Mouse (Mus musculus) kidney, adult 11 months (tissue): ENCODE measurements at regions not wholly inside any gene's neighbourhood (a gene's known extent, or its start where the extent isn't known, plus 50 kb on each side); places are given as distances from the start of the nearest gene placed in this dataset.

Experiments
- DNase-seq: peaks from one replicate; pipeline ENCODE4 v3.0.0; 2022

DNA sequence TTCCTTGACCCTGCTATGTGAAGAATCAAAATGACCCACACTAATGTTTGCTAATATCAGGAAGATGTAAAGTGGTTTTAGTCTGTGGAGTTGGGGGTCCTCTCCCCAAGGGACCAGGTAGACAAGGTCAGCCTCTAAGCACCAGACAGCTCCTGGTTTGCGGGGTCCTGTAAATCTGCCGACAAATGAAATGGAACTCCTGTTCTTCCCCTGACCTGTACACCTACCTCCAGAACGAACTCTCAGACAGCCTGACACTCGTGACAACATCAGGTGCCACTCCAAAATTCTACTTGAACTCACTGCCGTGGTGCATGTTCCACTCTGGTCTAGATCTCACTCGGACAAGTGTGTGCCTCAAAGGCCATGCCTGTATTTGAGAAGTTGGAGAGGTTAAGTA is 121.8 kb upstream of the Cdkn3 start:
- no peak for DNase-seq

- DNase-seq = no peak
These were observed 123.1 kb upstream of the Cdkn3 start for GRCm38 (mm10) chr14:46637240-46637639.

DNA sequence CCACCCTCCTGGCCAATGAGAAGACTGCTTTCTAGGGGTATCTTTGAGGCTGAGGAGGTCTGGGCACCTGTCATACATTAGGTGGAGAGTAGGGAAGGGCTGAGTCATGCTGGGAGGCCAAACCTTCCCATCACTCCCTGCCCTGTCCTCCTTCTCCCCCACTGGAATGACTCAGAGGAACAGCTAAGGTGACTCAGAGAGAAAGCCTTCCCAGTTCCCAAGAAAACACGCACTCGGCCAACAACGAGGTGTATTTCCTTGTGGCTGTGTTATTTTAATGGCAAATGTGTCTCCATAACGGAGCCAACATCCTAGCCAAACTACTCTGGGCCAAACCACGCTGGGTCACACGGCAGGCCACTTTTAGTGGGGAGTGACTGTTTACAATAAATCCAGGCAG is 124.0 kb upstream of the Cdkn3 start:
- no peak for DNase-seq

- no peak for DNase-seq
These were observed 125.0 kb upstream of the Cdkn3 start for GRCm38 (mm10) chr14:46635322-46635721.

DNA sequence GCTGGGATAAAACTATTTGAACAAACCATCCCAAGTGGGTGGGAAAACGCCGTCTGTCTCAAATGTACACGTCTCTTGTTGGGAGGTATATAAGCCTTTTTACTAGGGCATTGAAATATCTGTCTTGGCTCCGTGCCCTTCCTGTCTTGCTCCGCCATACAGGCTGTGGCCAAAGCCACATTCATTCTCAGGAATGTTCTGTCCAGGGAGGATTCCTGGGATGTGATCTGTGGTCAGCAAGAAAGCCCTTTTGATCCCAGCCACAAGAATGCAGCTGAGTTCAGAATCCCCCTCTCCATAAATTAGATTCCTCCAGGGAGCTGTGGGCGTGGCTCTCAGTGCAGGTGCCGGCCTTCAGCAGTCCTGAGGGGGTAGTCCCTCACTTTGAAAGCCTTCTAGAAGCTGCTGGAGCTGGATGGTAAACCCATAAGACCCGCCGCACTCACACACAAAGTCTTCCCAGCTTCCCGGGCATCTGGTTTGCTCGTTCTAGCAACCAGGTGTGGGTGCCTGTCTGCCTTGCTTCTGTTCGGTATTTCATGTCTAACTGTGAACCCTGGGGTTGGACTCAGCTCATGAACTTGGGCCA is 125.6 kb upstream of the Cdkn3 start:
- no peak for DNase-seq

DNA sequence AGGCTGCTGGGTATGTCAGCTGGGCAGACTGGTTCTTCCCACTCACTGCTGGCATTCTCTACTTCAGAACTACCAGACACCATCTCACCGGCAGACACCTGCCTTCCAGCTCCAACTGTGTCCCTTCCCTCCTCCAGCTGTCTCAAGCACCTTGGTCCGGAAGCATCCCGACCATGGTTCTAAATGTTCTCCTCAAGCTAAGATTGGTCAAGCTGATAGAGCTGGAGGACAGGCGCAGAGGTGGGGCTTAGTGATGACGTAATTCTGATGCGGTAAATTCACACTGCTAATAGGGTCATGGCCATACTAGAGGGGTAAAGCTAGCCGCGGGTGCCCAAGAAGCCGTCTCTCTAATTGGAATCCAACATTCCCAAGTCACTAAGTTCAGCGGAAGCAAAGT is 126.1 kb upstream of the Cdkn3 start:
- DNase-seq = no peak

- no peak for DNase-seq
These were observed 132.7 kb upstream of the Cdkn3 start for GRCm38 (mm10) chr14:46627690-46628089.

GRCm38 (mm10) chr14:46625760-46626159 is 134.6 kb upstream of the Cdkn3 start:
- no peak for DNase-seq

DNA sequence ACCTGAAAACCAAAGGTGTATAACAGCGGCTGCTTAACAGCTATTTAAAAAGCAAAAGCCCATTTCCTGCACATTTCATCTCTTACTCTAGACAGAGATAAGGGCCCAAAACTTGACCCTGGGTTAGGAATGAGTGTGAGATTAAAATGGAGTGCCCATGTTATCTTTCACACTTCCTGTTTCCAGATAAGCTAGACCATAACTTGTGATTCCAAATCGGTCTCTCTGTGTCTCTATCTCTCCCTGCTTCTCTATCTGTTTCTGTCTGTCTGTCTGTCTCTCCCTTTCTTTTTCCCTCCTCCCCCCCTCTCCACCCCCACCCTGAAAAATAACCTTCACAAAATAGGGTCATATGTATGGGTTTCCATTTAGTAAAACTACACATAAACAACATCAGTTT is 136.7 kb upstream of the Cdkn3 start:
- no peak for DNase-seq

GRCm38 (mm10) chr14:46616030-46616429 is 144.3 kb upstream of the Cdkn3 start:
- no peak for DNase-seq

DNA sequence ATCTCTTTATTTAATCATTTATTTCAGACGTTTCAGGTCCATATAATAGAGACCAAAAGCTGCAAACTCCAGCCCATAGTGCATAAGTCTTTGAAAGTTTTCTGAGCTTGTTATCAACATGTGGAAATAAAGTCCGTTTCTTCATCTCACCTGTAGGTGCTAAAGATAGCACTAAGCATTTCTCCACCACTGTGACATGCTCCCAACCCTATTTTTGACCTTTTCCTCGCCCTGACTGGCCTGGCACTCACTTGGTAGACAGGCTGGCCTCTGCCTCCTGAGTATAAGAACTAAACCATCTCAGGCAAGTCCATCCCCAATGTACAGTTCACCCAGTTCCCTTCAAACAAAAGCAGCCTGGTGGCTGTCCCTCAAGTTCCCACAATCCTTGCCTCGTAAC is 145.4 kb upstream of the Cdkn3 start:
- DNase-seq = no peak

DNA sequence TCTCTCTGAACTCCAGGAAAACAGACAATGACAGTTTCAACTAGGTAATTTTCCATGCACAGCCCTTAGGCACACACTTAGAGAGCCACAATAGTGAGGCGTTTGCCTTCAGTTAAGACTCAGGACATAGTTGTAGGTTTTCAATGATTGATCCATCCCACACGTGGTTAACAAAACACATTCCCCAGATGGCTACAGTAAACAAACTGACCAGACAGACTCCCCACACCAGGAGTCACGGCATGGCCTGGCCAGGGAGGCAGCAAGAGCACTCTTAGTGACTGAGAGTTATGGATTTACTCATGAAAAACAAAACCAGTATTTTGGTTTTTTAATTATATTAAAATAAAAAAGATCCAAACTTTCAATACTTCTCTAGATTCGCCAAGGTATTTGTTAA is 146.6 kb upstream of the Cdkn3 start:
- DNase-seq = no peak

DNA sequence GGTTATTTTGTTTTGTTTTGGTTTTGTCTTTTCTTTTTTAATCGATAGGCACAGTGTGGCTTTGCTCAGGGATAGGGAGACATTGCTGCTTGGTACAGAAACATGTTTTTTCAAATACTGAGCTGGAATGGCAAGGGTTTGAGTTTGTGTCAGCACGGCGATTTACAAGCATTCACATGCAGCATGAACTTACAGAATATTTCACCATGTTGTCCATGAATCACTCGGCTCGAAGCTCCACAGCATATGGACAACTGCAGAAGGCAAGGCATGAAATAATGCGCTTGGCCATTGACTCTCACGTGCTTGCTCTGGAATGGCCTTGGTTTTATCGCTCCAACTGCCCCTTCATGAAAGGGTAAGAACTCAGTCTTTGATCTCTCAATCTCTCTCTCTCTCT is 147.1 kb upstream of the Cdkn3 start:
- no peak for DNase-seq

DNA sequence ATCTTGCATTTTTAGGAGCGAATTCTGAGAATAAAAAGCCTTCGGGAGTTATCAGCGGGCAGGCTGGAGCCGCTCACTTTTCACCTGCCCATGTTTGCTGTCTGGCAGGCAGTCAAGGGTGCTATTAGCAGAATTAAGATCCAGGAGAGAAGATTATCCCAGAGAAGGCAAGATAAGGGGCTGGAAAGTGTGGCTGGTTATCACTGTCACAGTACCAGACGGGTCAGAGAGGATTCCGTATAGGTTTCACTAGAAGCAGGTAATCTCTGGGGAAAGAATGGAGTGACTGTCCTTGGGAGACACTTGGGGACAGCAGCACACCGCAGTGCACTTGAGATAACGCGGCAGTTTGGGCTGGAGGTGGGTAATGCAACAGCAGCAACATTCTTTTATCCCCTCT is 147.8 kb upstream of the Cdkn3 start:
- DNase-seq = no peak

GRCm38 (mm10) chr14:46610926-46611325 is 149.4 kb upstream of the Cdkn3 start:
- DNase-seq = no peak

GRCm38 (mm10) chr14:46610226-46610855 is 150.0 kb upstream of the Cdkn3 start:
- no peak for DNase-seq

DNA sequence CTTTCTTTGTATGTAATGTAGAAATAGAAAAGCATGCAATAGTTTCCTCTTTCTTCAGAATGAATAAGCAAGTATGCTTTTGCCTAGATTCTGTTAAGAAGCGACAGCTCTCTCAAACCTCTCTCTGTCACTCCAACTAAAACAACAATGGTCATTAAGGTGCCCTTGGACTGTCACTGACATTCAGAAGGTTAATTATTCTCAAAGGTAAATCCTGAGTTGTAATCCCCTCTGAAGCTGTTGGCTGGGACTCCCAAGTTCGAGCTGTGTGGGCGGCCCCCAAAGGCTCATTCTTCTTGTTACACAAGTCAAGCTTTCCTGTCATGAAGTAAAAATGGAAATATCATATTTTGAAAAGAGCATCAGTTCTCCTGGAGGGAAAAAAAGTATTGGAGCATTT is 153.6 kb upstream of the Cdkn3 start:
- DNase-seq = no peak

- no peak for DNase-seq
These were observed 154.3 kb upstream of the Cdkn3 start for GRCm38 (mm10) chr14:46606037-46606436.

DNA sequence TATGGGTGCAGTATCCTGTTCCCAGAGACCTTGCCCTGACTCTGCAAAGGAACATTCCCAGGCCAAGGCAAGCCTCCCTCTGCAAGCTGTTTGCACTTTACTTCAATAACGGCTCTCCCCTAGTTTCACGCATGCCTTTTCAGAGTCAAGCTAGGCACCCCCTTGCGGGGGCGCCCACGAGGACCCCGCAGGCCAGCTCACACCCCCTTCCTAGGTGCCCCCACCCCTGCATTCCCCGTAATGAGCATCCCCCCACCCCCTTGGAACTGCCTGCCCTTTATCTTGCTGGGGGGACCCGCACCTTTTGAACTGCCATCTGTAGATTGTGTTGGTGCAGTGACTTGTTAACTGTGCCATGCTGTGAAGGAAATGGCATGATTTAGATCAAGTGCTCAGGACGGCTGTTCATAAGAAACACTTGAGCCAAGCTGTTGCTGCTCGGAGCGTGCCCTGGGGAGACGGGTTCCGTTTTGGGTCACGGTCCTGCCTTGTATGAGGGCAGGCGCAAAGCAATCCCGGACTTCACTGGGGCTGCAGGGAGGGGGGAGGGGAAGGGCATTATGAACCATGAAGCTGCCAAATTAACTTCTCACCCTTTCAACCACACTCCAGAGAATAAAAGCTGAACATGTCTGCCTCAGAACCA is 155.3 kb upstream of the Cdkn3 start:
- no peak for DNase-seq

GRCm38 (mm10) chr14:46604156-46604885 is 156.0 kb upstream of the Cdkn3 start:
- no peak for DNase-seq

DNA sequence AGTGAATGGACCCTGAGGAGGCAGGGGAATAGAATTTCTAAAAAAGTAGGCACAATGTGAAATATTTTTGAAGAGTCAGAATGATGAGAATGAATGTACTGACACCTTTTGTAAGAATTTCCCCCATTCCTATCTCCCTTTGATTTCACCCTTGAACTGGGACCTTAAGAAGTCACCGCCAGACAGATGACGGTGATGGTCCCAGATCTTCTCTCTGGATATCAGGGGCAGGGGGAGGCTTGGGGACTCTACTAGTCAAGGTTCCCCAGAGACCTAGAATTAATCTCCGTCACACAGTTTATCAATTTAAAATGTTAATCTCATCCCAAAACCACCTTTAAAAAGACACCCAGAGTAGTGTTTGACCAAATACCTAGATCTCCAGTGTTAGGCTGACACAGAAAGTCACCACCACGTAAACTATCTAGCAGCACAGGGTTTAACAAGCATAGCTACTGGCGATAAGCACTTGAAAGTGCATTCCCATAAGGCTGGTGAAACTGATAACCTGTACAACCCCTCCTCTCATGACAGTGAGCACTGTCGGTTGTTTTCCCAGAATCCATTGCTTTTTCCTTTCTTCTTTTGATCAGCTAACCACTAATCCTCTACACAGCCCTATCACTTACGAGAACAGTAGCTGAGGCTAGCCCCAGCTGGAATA is 163.5 kb upstream of the Cdkn3 start:
- no peak for DNase-seq

GRCm38 (mm10) chr14:46594151-46594550 is 166.2 kb upstream of the Cdkn3 start:
- DNase-seq = no peak

DNA sequence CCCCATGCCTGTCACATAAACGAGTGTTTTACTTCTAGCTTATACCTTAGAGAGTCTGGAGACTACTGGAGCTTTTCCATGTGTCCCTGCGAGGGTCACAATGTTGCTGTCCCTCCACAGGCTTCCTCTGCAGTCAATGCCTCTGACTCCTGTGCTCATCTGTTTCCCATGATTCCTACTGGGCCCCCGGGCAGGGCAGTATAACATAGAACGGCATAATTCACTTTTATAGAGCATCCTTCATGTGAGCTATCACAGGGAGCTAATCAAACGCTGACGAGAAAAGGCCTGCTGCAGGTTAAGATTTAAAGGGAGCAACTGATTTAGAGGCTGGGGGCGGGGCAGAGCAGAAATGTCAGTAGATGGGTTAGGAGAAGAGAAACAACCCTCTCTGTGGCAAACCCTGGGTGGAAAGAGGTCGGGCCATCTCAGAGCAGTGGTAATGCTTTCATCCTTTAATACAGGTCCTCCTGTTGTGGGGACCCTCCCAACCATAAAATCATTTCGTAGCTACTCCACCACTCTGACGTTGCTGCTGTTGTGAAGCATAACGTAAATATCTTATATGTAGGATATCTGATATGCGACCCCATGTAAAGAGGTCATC is 168.5 kb upstream of the Cdkn3 start:
- no peak for DNase-seq
